Mouse (Mus musculus): ENCODE measurements at regions not wholly inside any gene's neighbourhood (a gene's known extent, or its start where the extent isn't known, plus 50 kb on each side); places are given as distances from the start of the nearest gene placed in this dataset.

GRCm38 (mm10) chr12:25615377-25615776 is 518.4 kb upstream of the Id2 start:
- Histone ChIP-seq H3K36me3 (no peaks in the 10 kb centered on the region), H3K4me1 (no peaks in the 10 kb centered on the region), H3K9ac (replicated peaks) (no peak overlapping the region), H3K27me3 (no peaks in the 10 kb centered on the region), H3K27ac (replicated peaks) (no peak overlapping the region), H3K4me2 (replicated peaks) (no peak overlapping the region), H3K4me3 (no peak overlapping the region), H3K9me3 (no peaks in the 10 kb centered on the region)
- no peak for ATAC-seq (replicated peaks)
- 81% methylated on average over 3 of the region's 3 CpGs for WGBS

- Histone ChIP-seq H3K4me2 (replicated peaks) (no peak overlapping the region), H3K27ac (replicated peaks) (no peak overlapping the region), H3K4me3 (no peak overlapping the region), H3K9ac (replicated peaks) (no peak overlapping the region), H3K4me1 (peaks cover 6% of the 10 kb centered on the region; the same call in 1 of the 2 replicates), H3K36me3 (no peaks in the 10 kb centered on the region), H3K9me3 (no peaks in the 10 kb centered on the region), H3K27me3 (no peaks in the 10 kb centered on the region)
- no peak for ATAC-seq (replicated peaks)
Measured at GRCm38 (mm10) chr12:25613473-25613872, 516.5 kb upstream of the Id2 start.

GRCm38 (mm10) chr12:25609045-25609444 is 512.1 kb upstream of the Id2 start:
- Histone ChIP-seq H3K4me2 (replicated peaks) (no peak overlapping the region), H3K9me3 (no peaks in the 10 kb centered on the region), H3K27me3 (no peaks in the 10 kb centered on the region), H3K36me3 (no peaks in the 10 kb centered on the region), H3K4me3 (no peak overlapping the region), H3K27ac (replicated peaks) (no peak overlapping the region), H3K9ac (replicated peaks) (no peak overlapping the region), H3K4me1 (peaks cover 6% of the 10 kb centered on the region; the same call in 1 of the 2 replicates)
- no peak for ATAC-seq (replicated peaks)
- 40% methylated on average over 2 of the region's 2 CpGs for WGBS

GRCm38 (mm10) chr12:25605396-25605795 is 508.5 kb upstream of the Id2 start:
- Histone ChIP-seq H3K4me3 (no peak overlapping the region), H3K4me2 (replicated peaks) (no peak overlapping the region), H3K9ac (replicated peaks) (no peak overlapping the region), H3K4me1 (peaks cover 6% of the 10 kb centered on the region; the same call in 1 of the 2 replicates), H3K27me3 (no peaks in the 10 kb centered on the region), H3K9me3 (no peaks in the 10 kb centered on the region), H3K36me3 (no peaks in the 10 kb centered on the region), H3K27ac (replicated peaks) (no peak overlapping the region)
- 89% methylated on average over 3 of the region's 3 CpGs for WGBS
- no peak for ATAC-seq (replicated peaks)

GRCm38 (mm10) chr12:25590262-25590661 is 493.3 kb upstream of the Id2 start:
- H3K4me1 ChIP-seq = no peaks in the 10 kb centered on the region
- H3K27me3 ChIP-seq = no peaks in the 10 kb centered on the region
- no peaks in the 10 kb centered on the region for H3K36me3 ChIP-seq
- H3K4me2 ChIP-seq (replicated peaks) = no peak overlapping the region
- no peak for ATAC-seq (replicated peaks)
- H3K27ac ChIP-seq (replicated peaks) = no peak overlapping the region
- H3K4me3 ChIP-seq = no peak overlapping the region
- 94% methylated on average over 2 of the region's 2 CpGs for WGBS
- H3K9me3 ChIP-seq = no peaks in the 10 kb centered on the region
- H3K9ac ChIP-seq (replicated peaks) = no peak overlapping the region

GRCm38 (mm10) chr12:25585746-25586145 is 488.8 kb upstream of the Id2 start:
- H3K27ac ChIP-seq (replicated peaks) = no peak overlapping the region
- ATAC-seq (replicated peaks) = no peak
- WGBS = 97% methylated on average over 3 of the region's 3 CpGs
- H3K36me3 ChIP-seq = no peaks in the 10 kb centered on the region
- no peak overlapping the region for H3K9ac ChIP-seq (replicated peaks)
- no peak overlapping the region for H3K4me2 ChIP-seq (replicated peaks)
- no peaks in the 10 kb centered on the region for H3K4me1 ChIP-seq
- H3K9me3 ChIP-seq = no peaks in the 10 kb centered on the region
- no peaks in the 10 kb centered on the region for H3K27me3 ChIP-seq
- H3K4me3 ChIP-seq = no peak overlapping the region

GRCm38 (mm10) chr12:25579407-25579806 is 482.5 kb upstream of the Id2 start:
- no peak for ATAC-seq (replicated peaks)
- Histone ChIP-seq H3K9ac (replicated peaks) (no peak overlapping the region), H3K36me3 (no peaks in the 10 kb centered on the region), H3K27me3 (no peaks in the 10 kb centered on the region), H3K9me3 (no peaks in the 10 kb centered on the region), H3K4me3 (no peak overlapping the region), H3K4me1 (no peaks in the 10 kb centered on the region), H3K27ac (replicated peaks) (no peak overlapping the region), H3K4me2 (replicated peaks) (no peak overlapping the region)
- WGBS = 87% methylated on average over 8 of the region's 8 CpGs

- H3K4me1 ChIP-seq = no peaks in the 10 kb centered on the region
- no peak overlapping the region for H3K4me2 ChIP-seq (replicated peaks)
- H3K36me3 ChIP-seq = no peaks in the 10 kb centered on the region
- WGBS = 85% methylated on average over 2 of the region's 2 CpGs
- no peak overlapping the region for H3K9ac ChIP-seq (replicated peaks)
- H3K9me3 ChIP-seq = no peaks in the 10 kb centered on the region
- no peaks in the 10 kb centered on the region for H3K27me3 ChIP-seq
- no peak overlapping the region for H3K4me3 ChIP-seq
- no peak for ATAC-seq (replicated peaks)
- no peak overlapping the region for H3K27ac ChIP-seq (replicated peaks)
Measured at GRCm38 (mm10) chr12:25565131-25565530, 468.2 kb upstream of the Id2 start.

- no peak overlapping the region for H3K9ac ChIP-seq (replicated peaks)
- no peak for ATAC-seq (replicated peaks)
- H3K4me1 ChIP-seq = no peaks in the 10 kb centered on the region
- H3K27ac ChIP-seq (replicated peaks) = no peak overlapping the region
- H3K36me3 ChIP-seq = no peaks in the 10 kb centered on the region
- no peak overlapping the region for H3K4me3 ChIP-seq
- no peak overlapping the region for H3K4me2 ChIP-seq (replicated peaks)
- no peaks in the 10 kb centered on the region for H3K27me3 ChIP-seq
- H3K9me3 ChIP-seq = no peaks in the 10 kb centered on the region
Measured at GRCm38 (mm10) chr12:25559601-25560000, 462.7 kb upstream of the Id2 start.

- WGBS = 82% methylated on average over 1 of the region's 1 CpGs
- H3K4me3 ChIP-seq = no peak overlapping the region
- no peak overlapping the region for H3K4me2 ChIP-seq (replicated peaks)
- no peaks in the 10 kb centered on the region for H3K27me3 ChIP-seq
- ATAC-seq (replicated peaks) = no peak
- no peaks in the 10 kb centered on the region for H3K4me1 ChIP-seq
- H3K36me3 ChIP-seq = no peaks in the 10 kb centered on the region
- H3K9ac ChIP-seq (replicated peaks) = no peak overlapping the region
- no peak overlapping the region for H3K27ac ChIP-seq (replicated peaks)
- H3K9me3 ChIP-seq = no peaks in the 10 kb centered on the region
Measured at GRCm38 (mm10) chr12:25553656-25554055, 456.7 kb upstream of the Id2 start.

GRCm38 (mm10) chr12:25549735-25550134 is 452.8 kb upstream of the Id2 start:
- no peaks in the 10 kb centered on the region for H3K9me3 ChIP-seq
- WGBS = 85% methylated on average over 3 of the region's 3 CpGs
- no peaks in the 10 kb centered on the region for H3K4me1 ChIP-seq
- no peak overlapping the region for H3K4me2 ChIP-seq (replicated peaks)
- H3K36me3 ChIP-seq = no peaks in the 10 kb centered on the region
- no peaks in the 10 kb centered on the region for H3K27me3 ChIP-seq
- H3K4me3 ChIP-seq = no peak overlapping the region
- no peak overlapping the region for H3K27ac ChIP-seq (replicated peaks)
- ATAC-seq (replicated peaks) = no peak
- no peak overlapping the region for H3K9ac ChIP-seq (replicated peaks)

- Histone ChIP-seq H3K36me3 (no peaks in the 10 kb centered on the region), H3K27me3 (no peaks in the 10 kb centered on the region), H3K9ac (replicated peaks) (no peak overlapping the region), H3K4me1 (peaks cover 5% of the 10 kb centered on the region; the same call in 1 of the 2 replicates), H3K27ac (replicated peaks) (no peak overlapping the region), H3K9me3 (no peaks in the 10 kb centered on the region), H3K4me3 (no peak overlapping the region), H3K4me2 (replicated peaks) (no peak overlapping the region)
- ATAC-seq (replicated peaks) = no peak
- 11% methylated on average over 6 of the region's 6 CpGs for WGBS
Measured at GRCm38 (mm10) chr12:25544253-25544652, 447.3 kb upstream of the Id2 start.

GRCm38 (mm10) chr12:25534620-25534950 is 437.6 kb upstream of the Id2 start:
- Histone ChIP-seq H3K36me3 (no peaks in the 10 kb centered on the region), H3K27ac (replicated peaks) (no peak overlapping the region), H3K9me3 (no peaks in the 10 kb centered on the region), H3K4me2 (replicated peaks) (no peak overlapping the region), H3K9ac (replicated peaks) (no peak overlapping the region), H3K4me1 (no peaks in the 10 kb centered on the region), H3K4me3 (no peak overlapping the region), H3K27me3 (no peaks in the 10 kb centered on the region)
- no peak for ATAC-seq (replicated peaks)
- WGBS = 85% methylated on average over 5 of the region's 5 CpGs

Measured in forebrain, embryonic 15.5 days (tissue).